Comparison of ENCODE assay signal across 8 mouse cellular contexts in genomic region chr17:26502808-26503671, GRCm38 (mm10). TPM values are rescaled to one million over a fixed set of nuclear protein-coding genes. Genes with fewer than 3 reads are reported as not detected.
DNase-seq lines count a peak whose midpoint lies in the region; ATAC-seq and TF ChIP-seq lines count a peak whose summit lies in the region.

No protein-coding gene starts in this region.

- TF ChIP-seq POLR2A in small intestine, adult 2 months (IDR thresholded peaks at IDR 0.05; ENCODE audit: low read depth, low read length) = peak; percentile 32; the same call in 1 of the 2 replicates

- intact Hi-C loops in left cerebral cortex, postnatal 4 days (cut with DNase I) = no loop called here

- peaks cover 2% of the 10 kb centered on the region for H3K27me3 ChIP-seq in erythroblast, embryonic 14.5 days (ENCODE audit: control insufficient read depth)
- H3K27me3 ChIP-seq in midbrain, embryonic 10.5 days (ENCODE audit: low read depth, poor library complexity, severe bottlenecking) = no peaks in the 10 kb centered on the region; the same call in 1 of the 2 replicates
- H3K27me3 ChIP-seq in small intestine, adult 2 months (ENCODE audit: control insufficient read depth, insufficient read depth, low read length) = no peaks in the 10 kb centered on the region

- ATAC-seq in erythroblast, adult 5-6 weeks (replicated peaks; ENCODE audit: low FRiP score, poor library complexity, severe bottlenecking) = no peak

- H3K4me3 ChIP-seq in erythroblast, embryonic 14.5 days (replicated peaks) = peak overlapping the region; percentile 4
- H3K4me3 ChIP-seq in midbrain, embryonic 10.5 days = peak overlapping the region; percentile 52
- H3K4me3 ChIP-seq in small intestine, adult 2 months (ENCODE audit: low read depth, low read length) = peak overlapping the region; percentile 34

- WGBS in midbrain, embryonic 10.5 days = 3% methylated on average over 20 of the region's 20 CpGs
- 15% methylated on average over 20 of the region's 20 CpGs for WGBS in small intestine, adult 2 months

- H3K27ac ChIP-seq in midbrain, embryonic 10.5 days (replicated peaks) = peak overlapping the region; percentile 91
- H3K27ac ChIP-seq in small intestine, adult 2 months (ENCODE audit: insufficient read depth, low read depth, low read length) = peak overlapping the region; percentile 73

- peak; percentile 65 to 72 for DNase-seq in cerebellum, postnatal 36 days
- DNase-seq in heart, adult 11 months = peak; percentile 99
- DNase-seq in kidney, adult 11 months = peak; percentile 93
- peak; percentile 74 for DNase-seq in left cerebral cortex, postnatal 4 days
- DNase-seq in midbrain, embryonic 10.5 days (ENCODE audit: low spot score) = peak; percentile 84

- no peaks in the 10 kb centered on the region for H3K9me3 ChIP-seq in erythroblast, embryonic 14.5 days (ENCODE audit: control insufficient read depth, low read length)
- no peaks in the 10 kb centered on the region for H3K9me3 ChIP-seq in midbrain, embryonic 10.5 days (replicated peaks)

- TF ChIP-seq CTCF in small intestine, adult 2 months (IDR thresholded peaks at IDR 0.05; ENCODE audit: extremely low read depth, insufficient read length, insufficient replicate concordance, low read depth, low read length) = no peak

- H3K4me1 ChIP-seq in erythroblast, embryonic 14.5 days (ENCODE audit: control insufficient read depth) = peaks cover 45% of the 10 kb centered on the region
- H3K4me1 ChIP-seq in midbrain, embryonic 10.5 days = peaks cover 63% of the 10 kb centered on the region
- H3K4me1 ChIP-seq in small intestine, adult 2 months (ENCODE audit: control insufficient read depth, insufficient read depth, insufficient read length, low read length) = peaks cover 6% of the 10 kb centered on the region; the same call in 1 of the 2 replicates

- peaks cover 51% of the 10 kb centered on the region for H3K36me3 ChIP-seq in erythroblast, embryonic 14.5 days (ENCODE audit: control insufficient read depth)
- peaks cover 21% of the 10 kb centered on the region for H3K36me3 ChIP-seq in midbrain, embryonic 10.5 days
- H3K36me3 ChIP-seq in small intestine, adult 2 months (ENCODE audit: control insufficient read depth, insufficient read depth, low read length) = peaks cover 13% of the 10 kb centered on the region

RNA-seq across cellular contexts. Expression of gene Ergic1, which starts 58.2 kb away (rescaled TPM):
- 0.23 and 0.28 TPM in 2 replicates for polyA plus RNA-seq in erythroblast, embryonic 14.5 days (2012)
- 23.4 and 26.1 TPM in 2 replicates for total RNA-seq in erythroblast, adult 5-6 weeks (2015; ENCODE audit: low replicate concordance)
- total RNA-seq in erythroblast, adult 5-6 weeks (2017; ENCODE audit: low replicate concordance) = 2.1 and 10.3 TPM in 2 replicates
- total RNA-seq in left cerebral cortex, postnatal 4 days (2021) = 100 to 1,000 TPM; 180 to 193 TPM
- polyA plus RNA-seq in midbrain, embryonic 10.5 days (2016; fragmentation: Nextera tagmentation; extraction: Ambion mirVana) = 104 and 113 TPM in 2 replicates
- polyA plus RNA-seq in small intestine, adult 2 months (2012; rRNA removed) = 64.7 and 68.6 TPM in 2 replicates

RNA-seq across cellular contexts. Expression of gene Dusp1, which starts 58.9 kb away (rescaled TPM):
- polyA plus RNA-seq in erythroblast, embryonic 14.5 days (2012) = 107 and 129 TPM in 2 replicates
- total RNA-seq in erythroblast, adult 5-6 weeks (2015; ENCODE audit: low replicate concordance) = 54.8 and 66.0 TPM in 2 replicates
- total RNA-seq in erythroblast, adult 5-6 weeks (2017; ENCODE audit: low replicate concordance) = 9.5 and 13.1 TPM in 2 replicates
- total RNA-seq in left cerebral cortex, postnatal 4 days (2021) = 10 to 100 TPM; 17.2 to 18.9 TPM
- 21.7 and 28.8 TPM in 2 replicates for polyA plus RNA-seq in midbrain, embryonic 10.5 days (2016; fragmentation: Nextera tagmentation; extraction: Ambion mirVana)
- polyA plus RNA-seq in small intestine, adult 2 months (2012; rRNA removed) = 28.1 and 33.5 TPM in 2 replicates

Comparison
In these comparisons a context has a peak if more than half of its experiments do, and no peak if none do; other contexts are left out.
1. RNA of gene Ergic1, which starts 58.2 kb away (polyA plus RNA-seq): 104 to 113 TPM in midbrain, embryonic 10.5 days and 64.7 to 68.6 TPM in small intestine, adult 2 months; 0.23 to 0.28 TPM in erythroblast, embryonic 14.5 days; every median in the first group is over 10 times any median in the second.
2. Peak in every context shown above with its lines, with median percentiles within 50 percentile points of each other: H3K4me3 ChIP-seq and DNase-seq.